24 mouse cellular contexts compared by ENCODE assay signal in the genomic region with DNA sequence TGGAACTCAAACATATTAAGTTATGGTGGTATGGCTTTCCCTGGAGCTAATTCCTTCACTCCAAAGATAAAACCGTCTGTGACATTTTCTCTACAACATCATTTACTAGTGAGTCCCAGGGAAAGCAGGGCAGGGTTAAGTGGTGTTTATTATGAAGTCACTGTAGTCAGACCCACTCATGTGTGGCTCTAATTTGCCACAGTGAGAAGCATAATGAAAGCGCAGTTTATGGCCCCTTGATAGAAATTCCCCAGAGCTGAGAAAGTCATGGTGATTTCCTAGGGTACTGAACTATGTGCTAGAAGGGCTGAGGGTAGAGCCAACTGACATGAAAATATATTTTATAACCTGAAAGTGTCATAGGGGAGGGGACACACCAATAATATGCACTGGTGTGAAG.
DNase-seq lines count a peak whose midpoint lies in the region; ATAC-seq and TF ChIP-seq lines count a peak whose summit lies in the region.
"Had no signal": no experiment of that assay in that cellular context is flagged by ENCODE, and none has a peak within 500 bp of the region (broad histone marks: within the 10 kb centered on the region; RNA-seq: fewer than 3 reads in every experiment).

No protein-coding gene starts in this region.

- H3K27ac ChIP-seq in neural tube, embryonic 11.5 days (ENCODE audit: low read depth, low read length): no peak overlapping the region
- H3K27ac ChIP-seq in neural tube, embryonic 15.5 days (replicated peaks): no peak overlapping the region
- H3K27ac ChIP-seq in neural tube, embryonic 14.5 days (ENCODE audit: low read depth, low read length): no peak overlapping the region
- H3K27ac ChIP-seq in liver, embryonic 11.5 days (ENCODE audit: low read depth, low read length): no peak overlapping the region
- H3K27ac ChIP-seq: embryonic facial prominence, embryonic 15.5 days; heart, embryonic 13.5 days; hindbrain, embryonic 12.5 days; intestine, embryonic 15.5 days had no signal

- no peak overlapping the region for H3K4me3 ChIP-seq in neural tube, embryonic 11.5 days (ENCODE audit: low read depth, low read length)
- H3K4me3 ChIP-seq in neural tube, embryonic 15.5 days (replicated peaks): no peak overlapping the region
- no peak overlapping the region for H3K4me3 ChIP-seq in neural tube, embryonic 14.5 days (ENCODE audit: low read depth, low read length)
- H3K4me3 ChIP-seq in liver, embryonic 11.5 days (ENCODE audit: low read depth, low read length): no peak overlapping the region
- H3K4me3 ChIP-seq: embryonic facial prominence, embryonic 15.5 days; heart, embryonic 13.5 days; hindbrain, embryonic 12.5 days; intestine, embryonic 15.5 days had no signal

- peak; percentile 12 for DNase-seq in neural tube, embryonic 11.5 days (ENCODE audit: low spot score)
- DNase-seq in brain, embryonic 14.5 days (ENCODE audit: low read depth): peak; percentile 30
- no peak for DNase-seq in lung, postnatal 10 days
- no peak for DNase-seq in liver, embryonic 11.5 days (ENCODE audit: low spot score)
- DNase-seq: adrenal gland, adult 8-10 months; adrenal gland, postnatal 25 days; cerebellum, adult 2 months; cerebellum, postnatal 10 days; cerebellum, postnatal 36 days; embryo, embryonic 11 days; gastrocnemius, postnatal 25 days; heart, adult 18-20 months; heart, postnatal 14 days; heart, postnatal 4 days had no signal

- TF ChIP-seq CTCF in brain, embryonic 14.5 days (IDR thresholded peaks at IDR 0.05; ENCODE audit: borderline replicate concordance, extremely low read depth, insufficient read depth, insufficient read length): no peak

- H3K9ac ChIP-seq in neural tube, embryonic 11.5 days (ENCODE audit: low read length): no peak overlapping the region
- H3K9ac ChIP-seq in neural tube, embryonic 15.5 days (replicated peaks): no peak overlapping the region
- H3K9ac ChIP-seq in neural tube, embryonic 14.5 days (replicated peaks; ENCODE audit: low read depth, low read length): no peak overlapping the region
- no peak overlapping the region for H3K9ac ChIP-seq in liver, embryonic 11.5 days (ENCODE audit: low read depth, low read length)
- H3K9ac ChIP-seq: embryonic facial prominence, embryonic 15.5 days; heart, embryonic 13.5 days; hindbrain, embryonic 12.5 days; intestine, embryonic 15.5 days had no signal

- peak; percentile 63; the same call in 1 of the 2 replicates for ATAC-seq in neural tube, embryonic 11.5 days (ENCODE audit: insufficient read depth, low FRiP score, low TSS enrichment)
- ATAC-seq in neural tube, embryonic 15.5 days (ENCODE audit: low FRiP score): no peak
- peak; percentile 73 for ATAC-seq in neural tube, embryonic 14.5 days (ENCODE audit: low read depth)
- ATAC-seq in liver, embryonic 11.5 days (replicated peaks; ENCODE audit: low FRiP score): no peak
- ATAC-seq: activated CD4-positive, CD25-positive, alpha-beta regulatory T cell, adult 4 months; CD4-positive, CD25-positive, alpha-beta regulatory T cell, adult 4 months; forebrain, embryonic 14.5 days; hindbrain, embryonic 16.5 days; intestine, embryonic 15.5 days had no signal

- H3K4me2 ChIP-seq in neural tube, embryonic 11.5 days (ENCODE audit: low read depth): no peak overlapping the region
- no peak overlapping the region for H3K4me2 ChIP-seq in neural tube, embryonic 15.5 days
- no peak overlapping the region for H3K4me2 ChIP-seq in neural tube, embryonic 14.5 days (ENCODE audit: low read depth, low read length)
- no peak overlapping the region for H3K4me2 ChIP-seq in liver, embryonic 11.5 days
- H3K4me2 ChIP-seq: embryonic facial prominence, embryonic 15.5 days; heart, embryonic 13.5 days; hindbrain, embryonic 12.5 days; intestine, embryonic 15.5 days had no signal

- no peak for TF ChIP-seq POLR2A in brain, embryonic 14.5 days (IDR thresholded peaks at IDR 0.05; ENCODE audit: borderline replicate concordance, extremely low read depth, insufficient read depth, insufficient read length, poor library complexity, severe bottlenecking)

- no peaks in the 10 kb centered on the region for H3K27me3 ChIP-seq in neural tube, embryonic 11.5 days (ENCODE audit: control insufficient read depth, insufficient read depth, low read length)
- H3K27me3 ChIP-seq in neural tube, embryonic 15.5 days (replicated peaks): no peaks in the 10 kb centered on the region
- no peaks in the 10 kb centered on the region for H3K27me3 ChIP-seq in neural tube, embryonic 14.5 days (ENCODE audit: control insufficient read depth, insufficient read depth, low read length)
- no peaks in the 10 kb centered on the region for H3K27me3 ChIP-seq in liver, embryonic 11.5 days (replicated peaks; ENCODE audit: control insufficient read depth, insufficient read depth, low read length)
- H3K27me3 ChIP-seq: embryonic facial prominence, embryonic 15.5 days; heart, embryonic 13.5 days; hindbrain, embryonic 12.5 days; intestine, embryonic 15.5 days had no signal

- H3K4me1 ChIP-seq in neural tube, embryonic 11.5 days (ENCODE audit: control insufficient read depth, insufficient read depth, low read length): no peaks in the 10 kb centered on the region
- no peaks in the 10 kb centered on the region for H3K4me1 ChIP-seq in neural tube, embryonic 15.5 days
- no peaks in the 10 kb centered on the region for H3K4me1 ChIP-seq in neural tube, embryonic 14.5 days (ENCODE audit: control insufficient read depth, insufficient read depth, low read length)
- no peaks in the 10 kb centered on the region for H3K4me1 ChIP-seq in liver, embryonic 11.5 days (replicated peaks; ENCODE audit: control insufficient read depth, insufficient read depth, low read length)
- H3K4me1 ChIP-seq: embryonic facial prominence, embryonic 15.5 days; heart, embryonic 13.5 days; hindbrain, embryonic 12.5 days; intestine, embryonic 15.5 days had no signal

- no peaks in the 10 kb centered on the region for H3K36me3 ChIP-seq in neural tube, embryonic 11.5 days (ENCODE audit: control insufficient read depth, insufficient read depth, low read length)
- H3K36me3 ChIP-seq in neural tube, embryonic 15.5 days: no peaks in the 10 kb centered on the region
- no peaks in the 10 kb centered on the region for H3K36me3 ChIP-seq in neural tube, embryonic 14.5 days (ENCODE audit: control insufficient read depth, insufficient read depth, low read length)
- no peaks in the 10 kb centered on the region for H3K36me3 ChIP-seq in liver, embryonic 11.5 days (ENCODE audit: control insufficient read depth, insufficient read depth, low read length)
- H3K36me3 ChIP-seq: embryonic facial prominence, embryonic 15.5 days; heart, embryonic 13.5 days; hindbrain, embryonic 12.5 days; intestine, embryonic 15.5 days had no signal

- no peaks in the 10 kb centered on the region for H3K9me3 ChIP-seq in neural tube, embryonic 11.5 days (ENCODE audit: control insufficient read depth, low read length)
- no peaks in the 10 kb centered on the region for H3K9me3 ChIP-seq in neural tube, embryonic 15.5 days (replicated peaks)
- no peaks in the 10 kb centered on the region for H3K9me3 ChIP-seq in neural tube, embryonic 14.5 days (ENCODE audit: control insufficient read depth, low read length)
- no peaks in the 10 kb centered on the region for H3K9me3 ChIP-seq in liver, embryonic 11.5 days (ENCODE audit: control insufficient read depth, low read length)
- H3K9me3 ChIP-seq: embryonic facial prominence, embryonic 15.5 days; heart, embryonic 13.5 days; hindbrain, embryonic 12.5 days; intestine, embryonic 15.5 days had no signal

- 72% methylated on average over 2 of the region's 2 CpGs for WGBS in neural tube, embryonic 11.5 days
- WGBS in neural tube, embryonic 15.5 days: 33% methylated on average over 2 of the region's 2 CpGs
- WGBS in neural tube, embryonic 14.5 days: 25% methylated on average over 2 of the region's 2 CpGs
- WGBS in liver, embryonic 11.5 days: 75% methylated on average over 2 of the region's 2 CpGs

Comparison
In these comparisons a context has a peak if more than half of its experiments do, and no peak if none do; other contexts are left out.
1. ATAC-seq: peak in neural tube, embryonic 11.5 days (single experiment) and neural tube, embryonic 14.5 days (single experiment); none in neural tube, embryonic 15.5 days (single experiment) and liver, embryonic 11.5 days (single experiment).
2. DNase-seq: peak in neural tube, embryonic 11.5 days (single experiment) and brain, embryonic 14.5 days (single experiment); none in lung, postnatal 10 days (single experiment) and liver, embryonic 11.5 days (single experiment).